Mouse (Mus musculus): ENCODE results near the gene Plin4. TPM values are rescaled to one million over a fixed set of nuclear protein-coding genes. Genes with fewer than 3 reads are reported as not detected.
A peak's percentile ranks its signal among the peaks of the same experiment; 100 is the strongest.

Gene Plin4
- polyA plus RNA-seq (2014; fragmentation: Nextera tagmentation; extraction: Ambion mirVana) = 0.10 and 0.11 TPM in 2 replicates

- Histone ChIP-seq H3K27ac (ENCODE audit: low read depth, low read length) (no peak within 1 kb of the TSS), H3K36me3 (ENCODE audit: control insufficient read depth, insufficient read depth, low read length) (no peaks in the 10 kb centered on the region; the same call in none of the 2 replicates), H3K4me3 (ENCODE audit: low read depth, low read length) (no peak within 1 kb of the TSS), H3K4me1 (ENCODE audit: control insufficient read depth, insufficient read depth, low read length) (0 out of 2 replicates have a peak, but pooled peaks cover 3% of the 10 kb centered on the region), H3K9me3 (replicated peaks; ENCODE audit: control insufficient read depth, low read length) (no peaks in the 10 kb centered on the region), H3K27me3 (ENCODE audit: control insufficient read depth, insufficient read depth, low read length) (no peaks in the 10 kb centered on the region), H3K9ac (ENCODE audit: low read depth, low read length) (no peak within 1 kb of the TSS), H3K4me2 (no peak within 1 kb of the TSS)
- 55% methylated on average over 10 of the region's 10 CpGs for WGBS (ENCODE audit: insufficient replicate concordance)
- ATAC-seq (replicated peaks; ENCODE audit: insufficient number of reproducible peaks, low FRiP score, low TSS enrichment) = 0 out of 2 replicates have a peak, but pooled peaks have one; percentile 15
Measured at GRCm38 (mm10) chr17:56109219-56110051, at the start of gene Plin4. Gene Plin4 (minus strand): TSS chr17:56109803.

- Histone ChIP-seq H3K27me3 (ENCODE audit: control insufficient read depth, insufficient read depth, low read length) (peaks cover 75% of the 10 kb centered on the region), H3K4me2 (no peak overlapping the region), H3K27ac (ENCODE audit: low read depth, low read length) (no peak overlapping the region), H3K4me1 (ENCODE audit: control insufficient read depth, insufficient read depth, low read length) (peaks cover 3% of the 10 kb centered on the region; the same call in 1 of the 2 replicates), H3K9ac (ENCODE audit: low read depth, low read length) (no peak overlapping the region), H3K36me3 (ENCODE audit: control insufficient read depth, insufficient read depth, low read length) (no peaks in the 10 kb centered on the region), H3K4me3 (ENCODE audit: low read depth, low read length) (no peak overlapping the region), H3K9me3 (replicated peaks; ENCODE audit: control insufficient read depth, low read length) (no peaks in the 10 kb centered on the region)
- 0 out of 2 replicates have a peak, but pooled peaks have one; percentile 15 for ATAC-seq (replicated peaks; ENCODE audit: insufficient number of reproducible peaks, low FRiP score, low TSS enrichment)
- 34% methylated on average over 9 of the region's 9 CpGs for WGBS (ENCODE audit: insufficient replicate concordance)
Measured at GRCm38 (mm10) chr17:56153643-56154042, 44.0 kb upstream of the Plin4 start.

- no peak overlapping the region for H3K9ac ChIP-seq (ENCODE audit: low read depth, low read length)
- no peak overlapping the region for H3K4me3 ChIP-seq (ENCODE audit: low read depth, low read length)
- H3K27ac ChIP-seq (ENCODE audit: low read depth, low read length) = no peak overlapping the region
- peaks cover 3% of the 10 kb centered on the region; the same call in 1 of the 2 replicates for H3K4me1 ChIP-seq (ENCODE audit: control insufficient read depth, insufficient read depth, low read length)
- H3K4me2 ChIP-seq = no peak overlapping the region
- ATAC-seq (replicated peaks; ENCODE audit: insufficient number of reproducible peaks, low FRiP score, low TSS enrichment) = no peak
- H3K27me3 ChIP-seq (ENCODE audit: control insufficient read depth, insufficient read depth, low read length) = peaks cover 76% of the 10 kb centered on the region
- no peaks in the 10 kb centered on the region for H3K36me3 ChIP-seq (ENCODE audit: control insufficient read depth, insufficient read depth, low read length)
- 29% methylated on average over 2 of the region's 2 CpGs for WGBS (ENCODE audit: insufficient replicate concordance)
- H3K9me3 ChIP-seq (replicated peaks; ENCODE audit: control insufficient read depth, low read length) = no peaks in the 10 kb centered on the region
Measured at GRCm38 (mm10) chr17:56149897-56150296, 40.3 kb upstream of the Plin4 start.

- no peaks in the 10 kb centered on the region for H3K36me3 ChIP-seq (ENCODE audit: control insufficient read depth, insufficient read depth, low read length)
- ATAC-seq (replicated peaks; ENCODE audit: insufficient number of reproducible peaks, low FRiP score, low TSS enrichment) = 0 out of 2 replicates have a peak, but pooled peaks have one; percentile 16
- 2% methylated on average over 30 of the region's 30 CpGs for WGBS (ENCODE audit: insufficient replicate concordance)
- H3K4me2 ChIP-seq = peak overlapping the region; percentile 37
- peaks cover 3% of the 10 kb centered on the region; the same call in 1 of the 2 replicates for H3K4me1 ChIP-seq (ENCODE audit: control insufficient read depth, insufficient read depth, low read length)
- H3K9me3 ChIP-seq (replicated peaks; ENCODE audit: control insufficient read depth, low read length) = no peaks in the 10 kb centered on the region
- peak overlapping the region; percentile 18; the same call in 1 of the 2 replicates for H3K4me3 ChIP-seq (ENCODE audit: low read depth, low read length)
- H3K27ac ChIP-seq (ENCODE audit: low read depth, low read length) = no peak overlapping the region
- H3K9ac ChIP-seq (ENCODE audit: low read depth, low read length) = peak overlapping the region; percentile 28; the same call in 1 of the 2 replicates
- peaks cover 77% of the 10 kb centered on the region for H3K27me3 ChIP-seq (ENCODE audit: control insufficient read depth, insufficient read depth, low read length)
Measured at GRCm38 (mm10) chr17:56148790-56149618, 39.4 kb upstream of the Plin4 start.

GRCm38 (mm10) chr17:56148280-56148679, 38.7 kb upstream of the Plin4 start:
- no peaks in the 10 kb centered on the region for H3K36me3 ChIP-seq (ENCODE audit: control insufficient read depth, insufficient read depth, low read length)
- H3K4me3 ChIP-seq (ENCODE audit: low read depth, low read length) = no peak overlapping the region
- H3K27ac ChIP-seq (ENCODE audit: low read depth, low read length) = no peak overlapping the region
- no peak for ATAC-seq (replicated peaks; ENCODE audit: insufficient number of reproducible peaks, low FRiP score, low TSS enrichment)
- WGBS (ENCODE audit: insufficient replicate concordance) = 19% methylated on average over 9 of the region's 9 CpGs
- peaks cover 85% of the 10 kb centered on the region for H3K27me3 ChIP-seq (ENCODE audit: control insufficient read depth, insufficient read depth, low read length)
- H3K9me3 ChIP-seq (replicated peaks; ENCODE audit: control insufficient read depth, low read length) = no peaks in the 10 kb centered on the region
- H3K9ac ChIP-seq (ENCODE audit: low read depth, low read length) = no peak overlapping the region
- no peak overlapping the region; the same call in 1 of the 2 replicates for H3K4me2 ChIP-seq
- peaks cover 3% of the 10 kb centered on the region; the same call in 1 of the 2 replicates for H3K4me1 ChIP-seq (ENCODE audit: control insufficient read depth, insufficient read depth, low read length)

DNA sequence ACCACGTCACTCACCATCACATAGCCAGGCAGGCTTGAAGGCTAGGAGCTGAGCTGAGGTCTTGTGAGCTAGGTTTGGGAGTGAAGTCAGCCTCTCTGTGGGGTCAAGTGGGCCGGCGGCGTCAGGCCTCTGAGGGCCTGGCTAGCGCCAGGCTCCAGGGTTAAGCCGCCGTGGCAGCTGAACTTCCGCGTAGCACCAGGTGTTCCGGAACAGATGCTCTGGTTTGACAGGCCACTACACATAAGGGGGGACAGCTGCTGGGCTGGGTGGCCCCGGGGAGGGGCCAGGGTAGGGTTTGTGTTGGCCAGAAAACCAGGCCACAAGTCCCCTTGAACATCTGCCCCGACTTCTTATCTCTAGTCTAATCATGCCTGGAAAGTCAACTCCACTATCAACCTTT, 37.8 kb upstream of the Plin4 start:
- H3K27me3 ChIP-seq (ENCODE audit: control insufficient read depth, insufficient read depth, low read length) = peaks cover 88% of the 10 kb centered on the region
- H3K4me3 ChIP-seq (ENCODE audit: low read depth, low read length) = no peak overlapping the region
- no peak overlapping the region for H3K4me2 ChIP-seq
- no peaks in the 10 kb centered on the region for H3K36me3 ChIP-seq (ENCODE audit: control insufficient read depth, insufficient read depth, low read length)
- ATAC-seq (replicated peaks; ENCODE audit: insufficient number of reproducible peaks, low FRiP score, low TSS enrichment) = no peak
- peaks cover 3% of the 10 kb centered on the region; the same call in 1 of the 2 replicates for H3K4me1 ChIP-seq (ENCODE audit: control insufficient read depth, insufficient read depth, low read length)
- H3K27ac ChIP-seq (ENCODE audit: low read depth, low read length) = no peak overlapping the region
- no peak overlapping the region for H3K9ac ChIP-seq (ENCODE audit: low read depth, low read length)
- no peaks in the 10 kb centered on the region for H3K9me3 ChIP-seq (replicated peaks; ENCODE audit: control insufficient read depth, low read length)
- 53% methylated on average over 12 of the region's 12 CpGs for WGBS (ENCODE audit: insufficient replicate concordance)

DNA sequence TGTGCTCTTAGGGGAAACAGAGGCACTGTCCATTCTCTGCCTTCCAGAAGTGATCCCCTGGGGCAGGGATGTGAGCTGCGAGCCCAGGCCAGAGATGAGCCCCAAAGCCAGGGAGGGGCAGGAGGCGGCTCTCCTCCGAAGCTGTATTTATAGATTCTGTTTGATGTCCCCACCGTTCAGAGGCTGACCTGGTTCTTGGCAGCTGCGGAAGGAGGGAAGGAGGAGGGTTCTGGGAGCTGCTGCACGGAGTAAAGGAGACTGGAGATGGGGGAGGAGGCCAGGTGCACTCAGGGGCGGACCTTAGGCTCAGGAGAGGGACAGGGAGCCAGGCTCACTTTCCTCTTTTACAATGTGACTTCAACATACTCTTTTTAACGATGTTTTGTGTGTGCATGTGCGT, 36.5 kb upstream of the Plin4 start:
- no peak for ATAC-seq (replicated peaks; ENCODE audit: insufficient number of reproducible peaks, low FRiP score, low TSS enrichment)
- Histone ChIP-seq H3K27me3 (ENCODE audit: control insufficient read depth, insufficient read depth, low read length) (peaks cover 100% of the 10 kb centered on the region), H3K4me1 (ENCODE audit: control insufficient read depth, insufficient read depth, low read length) (peaks cover 14% of the 10 kb centered on the region; the same call in 1 of the 2 replicates), H3K9me3 (replicated peaks; ENCODE audit: control insufficient read depth, low read length) (no peaks in the 10 kb centered on the region), H3K36me3 (ENCODE audit: control insufficient read depth, insufficient read depth, low read length) (no peaks in the 10 kb centered on the region), H3K4me2 (no peak overlapping the region), H3K27ac (ENCODE audit: low read depth, low read length) (no peak overlapping the region), H3K9ac (ENCODE audit: low read depth, low read length) (no peak overlapping the region), H3K4me3 (ENCODE audit: low read depth, low read length) (no peak overlapping the region)
- WGBS (ENCODE audit: insufficient replicate concordance) = 16% methylated on average over 9 of the region's 9 CpGs

DNA sequence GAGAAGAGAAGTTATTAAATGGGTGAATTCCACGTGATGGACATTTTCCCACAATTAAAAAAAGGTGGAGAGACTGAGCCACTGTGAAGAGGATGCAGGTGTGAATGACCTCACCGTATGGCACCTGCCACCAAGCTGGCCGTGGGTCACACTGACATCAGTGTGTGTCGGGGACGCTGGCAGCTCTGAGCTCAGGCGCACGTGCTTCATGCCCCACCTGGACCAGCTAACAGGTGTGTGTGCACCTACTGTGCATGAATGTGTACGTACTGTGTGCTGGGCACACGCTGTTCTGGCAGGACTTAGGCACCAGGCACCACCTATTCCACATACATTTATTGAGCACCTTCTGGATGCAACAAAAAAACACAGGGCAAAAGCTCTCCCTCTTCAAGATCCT, 34.9 kb upstream of the Plin4 start:
- H3K9ac ChIP-seq (ENCODE audit: low read depth, low read length) = no peak overlapping the region
- no peak overlapping the region for H3K4me2 ChIP-seq
- H3K4me1 ChIP-seq (ENCODE audit: control insufficient read depth, insufficient read depth, low read length) = peaks cover 17% of the 10 kb centered on the region
- H3K36me3 ChIP-seq (ENCODE audit: control insufficient read depth, insufficient read depth, low read length) = no peaks in the 10 kb centered on the region
- no peak overlapping the region for H3K27ac ChIP-seq (ENCODE audit: low read depth, low read length)
- H3K27me3 ChIP-seq (ENCODE audit: control insufficient read depth, insufficient read depth, low read length) = peaks cover 100% of the 10 kb centered on the region
- 70% methylated on average over 9 of the region's 9 CpGs for WGBS (ENCODE audit: insufficient replicate concordance)
- no peak overlapping the region for H3K4me3 ChIP-seq (ENCODE audit: low read depth, low read length)
- no peaks in the 10 kb centered on the region for H3K9me3 ChIP-seq (replicated peaks; ENCODE audit: control insufficient read depth, low read length)
- no peak for ATAC-seq (replicated peaks; ENCODE audit: insufficient number of reproducible peaks, low FRiP score, low TSS enrichment)
